Mouse (Mus musculus) midbrain, postnatal 0 days (tissue): ENCODE results near the gene Syt15. TPM values are rescaled to one million over a fixed set of nuclear protein-coding genes. Genes with fewer than 3 reads are reported as not detected.
A peak's percentile ranks its signal among the peaks of the same experiment; 100 is the strongest.

Experiments used
- ATAC-seq: fragments of 200-750 bp; cut with Nextera tagmentation; 2 replicates; pipeline ENCODE4 v1.8.0; 2017; ENCODE audit warnings: moderate number of reproducible peaks, mild to moderate bottlenecking, moderate TSS enrichment, moderate library complexity; ENCODE audit not compliant: low FRiP score
- DNase-seq: peaks from one replicate; pipeline ENCODE4 v3.0.0-alpha.2; 2015; ENCODE audit warnings: low spot score
- H3K27ac ChIP-seq: fragments of 300-500 bp; sonication (generic); 2 replicates; pipeline ENCODE4 v1.5.1; 2014; ENCODE audit warnings: low read depth, mild to moderate bottlenecking, low read length, mixed read lengths
- H3K27me3 ChIP-seq: fragments of 300-500 bp; sonication (generic); 2 replicates; pipeline ENCODE4 v1.6.1; 2014; ENCODE audit warnings: low read length, control low read depth, mixed read lengths; ENCODE audit not compliant: insufficient read depth
- H3K36me3 ChIP-seq: fragments of 300-500 bp; sonication (generic); 2 replicates; pipeline ENCODE4 v1.6.1; 2014; ENCODE audit warnings: low read length, control low read depth, mixed read lengths; ENCODE audit not compliant: insufficient read depth
- H3K4me1 ChIP-seq: fragments of 300-500 bp; sonication (generic); 2 replicates; pipeline ENCODE4 v1.6.1; 2014; ENCODE audit warnings: mild to moderate bottlenecking, control low read depth, antibody characterized with exemption, low read length, mixed read lengths; ENCODE audit not compliant: insufficient read depth
- H3K4me2 ChIP-seq: fragments of 300-500 bp; sonication (generic); 2 replicates; pipeline ENCODE4 v1.6.1; 2014; ENCODE audit warnings: low read depth, mild to moderate bottlenecking, low read length, mixed read lengths; ENCODE audit not compliant: poor library complexity, severe bottlenecking
- H3K4me3 ChIP-seq: fragments of 300-500 bp; sonication (generic); 2 replicates; pipeline ENCODE4 v1.5.1; 2014; ENCODE audit warnings: low read depth, mild to moderate bottlenecking, low read length, moderate library complexity
- H3K9ac ChIP-seq: fragments of 300-500 bp; sonication (generic); replicated peaks from 2 replicates; pipeline ENCODE4 v1.6.1; 2014; ENCODE audit warnings: mild to moderate bottlenecking, low read length, moderate library complexity, mixed read lengths; ENCODE audit not compliant: poor library complexity, severe bottlenecking
- H3K9me3 ChIP-seq: fragments of 300-500 bp; sonication (generic); 2 replicates; pipeline ENCODE4 v1.6.1; 2016; ENCODE audit warnings: low read length, control low read depth
- CTCF ChIP-seq: IDR thresholded peaks from 2 replicates; pipeline ENCODE4 v1.5.1; 2016; ENCODE audit warnings: antibody characterized with exemption, mild to moderate bottlenecking
- WGBS: fragments of 180-500 bp; shearing (Covaris S2); extraction: QIAGEN DNeasy Blood & Tissue Kit; methylation state at CpG from one replicate; pipeline ENCODE4 v1.1.7; 2014; 5-methylcytosine and 5-hydroxymethylcytosine counted together
- polyA plus RNA-seq: library from polyadenylated mRNA; unstranded; fragments of >200 nt; fragmentation: Nextera tagmentation; extraction: Ambion mirVana; gene quantifications from 2 replicates; pipeline ENCODE4 v1.2.1, GENCODE M21; 2015
- total RNA-seq: library from RNA; depleted of rRNA; stranded (reverse); fragments of >200 nt; gene quantifications from 2 replicates; pipeline ENCODE4 v1.2.3, GENCODE M21; 2014

Syt15 gene
- total and polyA plus RNA-seq, 2 experiments from 2014 or later: 0.80 to 2.1 TPM

GRCm38 (mm10) chr14:34232340-34232739 is 12.9 kb downstream of the Syt15 start:
- ATAC-seq: no peak
- TF ChIP-seq CTCF: no peak
- no peak overlapping the region for H3K9ac ChIP-seq
- H3K4me2 ChIP-seq: no peak overlapping the region
- H3K4me1 ChIP-seq: peaks cover 4% of the 10 kb centered on the region; the same call in 1 of the 2 replicates
- 44% methylated on average over 7 of the region's 7 CpGs for WGBS
- no peaks in the 10 kb centered on the region for H3K9me3 ChIP-seq
- H3K27me3 ChIP-seq: no peaks in the 10 kb centered on the region
- H3K27ac ChIP-seq: no peak overlapping the region
- DNase-seq: no peak
- H3K4me3 ChIP-seq: no peak overlapping the region
- H3K36me3 ChIP-seq: no peaks in the 10 kb centered on the region

- Histone ChIP-seq H3K4me3 (no peak overlapping the region), H3K4me1 (peaks cover 4% of the 10 kb centered on the region; the same call in 1 of the 2 replicates), H3K36me3 (no peaks in the 10 kb centered on the region), H3K4me2 (no peak overlapping the region), H3K9me3 (no peaks in the 10 kb centered on the region), H3K9ac (no peak overlapping the region), H3K27ac (no peak overlapping the region), H3K27me3 (no peaks in the 10 kb centered on the region)
- WGBS: 86% methylated on average over 9 of the region's 9 CpGs
- DNase-seq (peak; percentile 37), ATAC-seq (no peak)
- TF ChIP-seq CTCF: no peak
Measured at GRCm38 (mm10) chr14:34232866-34233680, 13.7 kb downstream of the Syt15 start.

GRCm38 (mm10) chr14:34233846-34234245 is 14.5 kb downstream of the Syt15 start:
- H3K27ac ChIP-seq: no peak overlapping the region
- WGBS: 66% methylated on average over 4 of the region's 4 CpGs
- H3K4me1 ChIP-seq: peaks cover 4% of the 10 kb centered on the region; the same call in 1 of the 2 replicates
- ATAC-seq (no peak), DNase-seq (no peak)
- no peaks in the 10 kb centered on the region for H3K27me3 ChIP-seq
- H3K9me3 ChIP-seq: no peaks in the 10 kb centered on the region
- no peak for TF ChIP-seq CTCF
- H3K9ac ChIP-seq: no peak overlapping the region
- no peaks in the 10 kb centered on the region for H3K36me3 ChIP-seq
- no peak overlapping the region for H3K4me2 ChIP-seq
- no peak overlapping the region for H3K4me3 ChIP-seq

- peak; percentile 94 for ATAC-seq
- no peak overlapping the region for H3K27ac ChIP-seq
Measured at GRCm38 (mm10) chr14:34234630-34235380, 15.4 kb downstream of the Syt15 start.

GRCm38 (mm10) chr14:34240263-34240662 is 20.9 kb downstream of the Syt15 start:
- TF ChIP-seq CTCF: no peak
- no peak overlapping the region for H3K4me3 ChIP-seq
- WGBS: 86% methylated on average over 10 of the region's 10 CpGs
- no peak overlapping the region for H3K9ac ChIP-seq
- no peaks in the 10 kb centered on the region for H3K9me3 ChIP-seq
- no peak overlapping the region for H3K27ac ChIP-seq
- no peaks in the 10 kb centered on the region for H3K27me3 ChIP-seq
- no peaks in the 10 kb centered on the region for H3K4me1 ChIP-seq
- H3K4me2 ChIP-seq: no peak overlapping the region
- no peak for ATAC-seq
- H3K36me3 ChIP-seq: no peaks in the 10 kb centered on the region
- DNase-seq: no peak

More at GRCm38 (mm10) chr14:34234630-34235380, 15.4 kb downstream of the Syt15 start:
- Histone ChIP-seq H3K4me3 (peak overlapping the region; percentile 30), H3K27me3 (no peaks in the 10 kb centered on the region), H3K9ac (peak overlapping the region; percentile 25), H3K4me1 (peaks cover 4% of the 10 kb centered on the region; the same call in 1 of the 2 replicates), H3K36me3 (no peaks in the 10 kb centered on the region), H3K4me2 (peak overlapping the region; percentile 74), H3K9me3 (no peaks in the 10 kb centered on the region)
- DNase-seq: peak; percentile 91
- TF ChIP-seq CTCF: peak; percentile 95
- 2% methylated on average over 16 of the region's 16 CpGs for WGBS

GRCm38 (mm10) chr14:34240676-34241075 is 21.3 kb downstream of the Syt15 start:
- Histone ChIP-seq H3K9ac (no peak overlapping the region), H3K36me3 (no peaks in the 10 kb centered on the region), H3K4me1 (no peaks in the 10 kb centered on the region), H3K4me2 (no peak overlapping the region), H3K27ac (no peak overlapping the region), H3K9me3 (no peaks in the 10 kb centered on the region), H3K27me3 (no peaks in the 10 kb centered on the region), H3K4me3 (no peak overlapping the region)
- TF ChIP-seq CTCF: no peak
- WGBS: 84% methylated on average over 6 of the region's 6 CpGs
- ATAC-seq (no peak), DNase-seq (no peak)
